Mouse (Mus musculus): Measurements from ENCODE around the gene N4bp2l1. TPM values are rescaled to one million over a fixed set of nuclear protein-coding genes. Genes with fewer than 3 reads are reported as not detected.
A peak's percentile ranks its signal among the peaks of the same experiment; 100 is the strongest.

Gene N4bp2l1
- polyA plus RNA-seq, 1 experiment, result 23.6 TPM

DNA sequence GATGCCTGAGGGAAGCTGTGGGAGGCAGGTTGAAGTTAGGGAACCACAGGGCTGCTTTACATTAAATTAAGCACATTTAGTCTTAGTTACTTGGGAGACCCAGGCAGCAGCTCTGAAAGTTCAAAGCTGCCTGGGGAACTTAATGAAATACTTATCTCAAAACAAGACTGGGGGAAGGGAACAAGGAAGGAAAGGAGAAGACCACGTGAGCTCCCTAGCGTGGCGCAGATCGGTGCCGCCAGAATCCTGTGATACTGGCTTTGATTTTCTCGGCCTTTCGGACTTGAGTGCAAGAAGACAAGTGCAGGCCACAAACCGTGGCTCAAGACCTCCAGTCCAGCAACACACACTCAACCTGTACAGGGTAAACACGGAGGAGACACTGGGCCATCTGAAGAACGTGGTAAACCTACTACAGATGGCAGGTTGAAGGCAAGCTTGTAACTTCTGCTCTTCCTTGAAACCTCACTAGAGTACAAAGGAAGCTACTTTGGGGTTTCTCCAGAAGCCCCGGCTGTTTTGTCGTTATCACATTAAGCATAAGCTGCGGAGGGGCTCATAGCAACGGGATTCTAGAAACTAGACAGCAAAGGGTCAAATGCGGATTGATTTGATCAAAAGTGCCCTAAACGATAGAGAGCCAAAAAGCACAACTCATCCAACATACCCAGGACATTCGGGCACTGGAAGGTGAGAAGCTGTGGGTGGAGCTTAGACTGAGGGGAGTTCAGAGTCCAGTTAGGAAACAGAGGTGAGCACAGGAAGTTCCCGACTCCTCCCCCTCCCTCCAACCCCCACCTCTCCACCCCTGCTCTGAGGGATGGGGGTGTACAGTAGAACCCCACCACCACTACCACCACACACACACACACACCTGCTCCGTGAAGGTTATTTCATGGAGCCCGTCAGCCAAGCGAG, 1.5 kb upstream of the N4bp2l1 start:
- DNase-seq (ENCODE audit: low spot score), result no peak

DNA sequence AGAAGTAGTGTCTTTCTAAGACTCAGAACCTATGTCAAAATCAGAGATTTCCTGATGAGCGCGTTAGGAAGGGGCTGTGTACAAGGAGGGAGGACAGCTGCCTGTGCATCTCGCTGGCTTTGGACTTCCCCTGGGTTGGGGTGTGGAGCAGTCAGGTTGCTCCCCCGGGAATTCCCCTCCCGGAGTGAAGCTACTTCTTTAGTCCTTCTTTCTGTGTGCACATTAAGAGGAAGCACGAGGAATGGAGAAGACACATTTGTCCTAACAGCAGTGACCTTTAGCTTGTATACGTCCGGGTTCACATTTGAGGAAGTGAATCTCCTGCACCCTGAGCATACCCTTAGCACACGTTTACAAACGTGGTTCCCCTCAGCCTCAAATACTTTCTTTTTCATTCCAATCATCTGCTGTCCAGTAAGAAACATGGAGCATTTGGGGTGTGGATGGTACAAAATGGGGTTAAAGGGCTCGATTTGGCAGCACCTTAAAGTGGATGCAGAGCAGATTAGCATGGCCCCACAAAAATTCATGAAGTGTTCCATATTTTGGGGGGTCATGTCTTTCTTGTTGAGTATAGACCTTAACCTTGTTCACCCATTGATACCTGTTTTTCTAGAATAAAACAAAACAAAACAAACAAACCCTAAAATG, 1.5 kb downstream of the N4bp2l1 start:
- no peak for DNase-seq (ENCODE audit: low spot score)

DNA sequence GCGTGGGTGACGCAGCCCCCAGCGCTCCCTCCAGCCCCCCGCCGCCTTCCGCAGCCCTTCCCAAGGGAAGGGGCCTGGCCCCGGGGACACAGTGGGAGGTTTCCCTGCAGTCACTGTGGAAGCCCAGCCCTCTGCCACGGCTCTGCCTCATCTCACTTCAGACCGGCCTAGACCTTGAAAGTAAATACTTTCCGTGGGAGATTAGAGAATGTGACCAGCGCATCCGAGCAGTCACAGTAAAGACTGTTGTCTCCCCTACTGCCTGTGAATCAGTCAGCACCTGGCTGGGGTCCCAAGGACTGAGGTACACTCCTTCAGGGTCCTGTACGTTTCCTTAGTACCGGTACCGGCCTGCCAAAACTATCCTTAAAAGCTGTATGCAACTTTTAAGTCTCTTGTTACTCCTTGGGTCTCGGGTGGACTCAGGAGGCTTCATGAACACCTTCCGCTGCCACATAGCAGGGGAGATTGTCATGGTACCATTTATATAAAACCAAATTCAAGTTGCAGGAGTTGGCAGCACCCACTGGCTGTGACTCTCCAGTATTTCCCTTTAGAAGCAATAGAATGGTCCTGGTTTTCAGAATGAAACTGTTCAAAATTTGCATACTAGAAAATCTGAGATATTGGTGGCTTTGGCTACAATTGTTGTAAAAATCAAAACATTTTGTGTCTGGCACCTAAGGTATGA, 2.2 kb downstream of the N4bp2l1 start:
- DNase-seq (ENCODE audit: low spot score), result no peak

DNA sequence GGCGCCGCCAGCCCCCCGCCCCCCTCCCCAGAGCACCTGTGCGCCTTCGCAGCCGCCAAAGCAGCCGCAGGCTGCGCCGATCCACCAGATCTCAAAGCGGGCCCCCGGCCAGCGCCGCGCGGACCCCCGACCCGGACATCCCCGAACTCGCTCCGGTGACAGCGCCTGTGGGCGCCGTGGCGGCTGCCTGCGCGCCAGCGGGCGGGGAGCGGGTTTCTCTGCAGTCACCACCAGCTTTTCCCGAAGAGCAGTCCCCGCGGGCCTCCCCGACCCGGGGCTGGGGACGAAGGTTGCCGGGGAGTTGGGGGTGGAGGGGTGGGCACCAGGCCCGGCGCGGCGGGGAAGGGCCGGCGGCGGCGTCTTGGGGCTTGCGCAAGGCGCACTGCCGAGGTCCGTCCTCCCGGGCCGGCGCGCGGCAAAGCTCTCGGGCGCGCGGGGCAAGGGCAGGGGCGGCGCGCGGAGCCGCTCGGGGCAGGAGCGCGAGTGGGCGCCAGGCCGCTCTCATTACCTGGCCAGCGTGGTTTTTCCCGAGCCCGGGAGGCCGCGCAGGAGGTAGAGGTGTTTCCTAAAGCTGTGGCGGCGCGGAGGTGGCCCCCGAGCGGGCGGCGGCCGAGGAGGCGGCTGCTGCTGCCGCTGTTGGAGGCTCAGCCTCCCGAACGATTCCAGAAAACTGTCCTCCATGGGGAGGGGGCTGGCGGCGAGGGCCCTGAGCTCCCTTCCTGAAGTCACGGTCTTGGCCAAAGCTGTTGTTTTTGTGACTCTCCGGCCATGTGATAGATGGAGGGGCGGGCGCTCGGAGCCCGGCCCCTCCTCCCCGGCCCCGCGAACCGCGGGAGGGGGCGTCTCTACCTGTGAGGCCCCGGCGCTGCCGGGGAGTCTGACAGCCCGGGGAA, 3.0 kb downstream of the N4bp2l1 start:
- peak; percentile 53 for DNase-seq (ENCODE audit: low spot score)

DNA sequence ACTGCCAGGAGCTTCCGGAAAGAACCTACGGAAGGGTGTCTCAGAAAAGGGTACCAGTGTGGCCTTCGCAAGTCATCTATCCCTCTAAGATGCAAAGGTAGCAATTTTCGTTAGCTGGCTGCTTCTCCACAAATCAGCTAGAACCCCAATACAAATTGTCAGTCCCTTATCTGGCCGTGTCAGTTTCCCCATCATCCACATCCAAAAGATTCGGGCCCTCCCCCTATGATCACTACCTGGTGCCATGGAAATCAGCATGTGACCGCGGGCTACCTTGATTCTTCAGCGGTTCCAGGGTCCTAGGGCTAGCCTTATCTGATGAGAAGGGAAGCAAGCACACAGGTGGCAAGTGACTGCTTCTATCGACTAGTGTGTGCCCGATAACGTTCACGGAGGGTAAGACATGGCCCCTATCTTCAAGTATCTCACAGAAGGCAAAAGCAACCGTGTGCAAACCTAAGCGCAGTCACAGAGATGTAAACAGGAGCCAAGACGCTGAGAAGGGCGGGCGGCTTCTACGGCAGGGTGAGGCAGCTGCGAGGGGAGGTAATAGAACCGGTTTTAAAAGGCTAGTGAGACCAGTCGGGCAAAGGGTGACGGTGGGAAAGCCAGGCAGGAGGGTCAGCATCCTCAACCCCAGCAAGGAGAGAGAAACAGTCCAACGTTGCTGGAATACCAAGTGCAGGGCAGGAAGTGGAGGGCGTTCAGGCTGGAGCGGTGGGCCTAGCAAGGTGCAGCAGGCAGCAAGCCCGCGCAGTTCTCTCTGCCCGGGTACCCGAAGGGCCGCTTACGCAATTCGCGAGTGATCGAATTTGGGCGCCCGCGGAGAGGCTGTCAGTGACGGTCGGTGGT, 3.9 kb downstream of the N4bp2l1 start:
- DNase-seq (ENCODE audit: low spot score), result peak; percentile 48

DNA sequence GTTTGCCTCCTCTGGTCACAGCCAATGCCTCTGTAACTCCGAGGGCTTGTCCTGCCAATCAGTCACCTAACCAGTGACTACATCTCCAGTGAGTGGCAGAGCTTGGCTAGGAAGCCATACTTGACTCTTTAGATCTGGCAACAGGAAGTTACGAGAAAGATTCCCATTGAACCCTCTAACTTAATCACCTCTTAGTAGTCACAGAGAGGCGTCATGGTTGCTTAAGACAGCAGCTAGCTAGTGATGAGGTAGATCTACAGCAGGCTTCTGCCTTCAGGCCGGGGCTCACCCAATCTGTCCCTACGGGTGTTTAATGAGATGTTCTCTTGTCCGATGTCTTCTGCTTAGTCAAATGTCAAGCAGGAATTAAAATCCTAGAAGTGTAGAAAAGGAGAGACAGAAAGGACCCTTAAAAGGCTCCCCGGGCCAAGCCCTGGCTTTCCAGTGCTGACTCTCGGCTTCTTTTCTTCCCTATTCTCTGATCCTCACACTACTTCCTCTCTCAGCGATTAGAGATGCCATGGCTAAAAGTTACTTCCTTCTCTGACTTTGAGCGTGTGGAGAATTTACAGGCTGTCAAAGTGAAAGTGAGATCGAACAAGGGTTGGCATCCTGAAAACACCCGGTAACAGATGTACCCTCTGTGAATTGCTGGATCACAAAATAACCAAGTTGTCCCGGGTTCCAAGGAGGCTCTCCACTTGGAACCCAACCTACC, 4.6 kb downstream of the N4bp2l1 start:
- DNase-seq (ENCODE audit: low spot score), result no peak

DNA sequence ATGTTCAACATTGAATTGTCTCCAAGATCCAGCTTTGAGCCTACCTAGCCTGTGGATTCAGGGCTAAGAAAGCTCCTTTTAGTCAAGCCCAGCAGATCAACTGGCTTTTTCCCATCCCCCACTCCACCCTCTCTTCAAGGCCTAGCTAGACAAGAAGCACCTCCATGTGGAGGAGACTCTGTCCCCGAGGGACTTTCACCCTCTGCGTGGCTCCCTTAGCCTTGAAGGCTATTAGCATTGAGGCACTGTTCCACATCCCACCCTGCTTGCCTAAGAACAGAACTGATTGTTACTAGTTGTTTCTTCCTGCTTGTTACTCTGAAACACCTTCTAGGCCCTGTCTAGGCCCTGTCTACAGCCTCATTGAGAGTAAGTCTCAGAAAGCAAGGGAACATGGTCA, 7.0 kb downstream of the N4bp2l1 start:
- DNase-seq (ENCODE audit: low spot score), result no peak

DNA sequence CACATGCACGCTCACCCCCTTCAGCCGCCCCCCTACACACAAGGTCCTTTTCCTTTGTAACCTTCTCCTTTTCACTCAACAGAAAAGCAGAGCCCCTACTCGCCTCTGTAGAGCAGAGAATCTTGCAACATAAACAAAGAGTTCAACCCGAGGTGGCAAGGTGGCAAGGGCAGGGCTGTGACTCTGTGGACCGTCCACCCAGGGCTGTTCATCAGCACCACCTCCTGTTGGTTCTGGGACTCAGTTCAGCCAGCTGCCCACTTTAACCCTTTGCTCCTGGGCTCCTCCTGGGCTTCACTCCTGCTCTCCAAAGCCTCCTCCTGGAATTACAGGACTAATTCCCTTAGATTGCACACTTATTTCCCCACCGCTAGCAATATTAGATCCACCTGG, 12.7 kb downstream of the N4bp2l1 start:
- no peak for DNase-seq (ENCODE audit: low spot score)

DNA sequence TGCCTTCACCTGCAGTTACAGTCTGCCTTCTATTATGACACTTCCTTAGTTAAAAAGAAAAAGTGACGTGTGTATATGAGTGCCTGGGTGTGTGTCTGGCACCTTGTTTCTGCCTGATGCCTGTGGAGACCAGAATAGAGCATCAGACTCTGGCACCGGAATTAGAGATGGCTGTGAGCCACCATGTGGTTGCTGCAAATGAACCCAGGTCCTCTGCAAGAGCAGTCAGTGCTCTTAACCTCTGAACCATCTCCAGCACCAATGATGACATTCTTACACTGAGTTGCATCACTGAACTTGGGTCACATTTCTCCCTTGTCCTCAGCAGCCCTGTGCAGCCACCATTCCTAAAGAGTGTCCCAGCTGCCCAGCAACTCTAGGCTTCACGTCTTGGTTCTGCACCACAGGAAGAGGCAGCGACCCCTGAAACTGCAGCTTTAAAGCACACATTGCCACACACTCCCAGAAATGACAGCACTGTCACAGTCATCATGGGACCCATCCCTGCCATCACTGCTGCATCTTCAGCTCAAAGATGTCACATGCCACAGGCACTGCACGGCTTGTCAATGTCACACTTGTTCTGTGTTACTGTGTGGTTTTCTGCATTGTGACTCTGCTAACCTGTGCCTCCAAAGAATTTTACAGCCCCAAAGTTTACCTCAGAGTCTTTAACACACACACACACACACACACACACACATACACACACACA, 13.2 kb downstream of the N4bp2l1 start:
- DNase-seq (ENCODE audit: low spot score), result no peak

DNA sequence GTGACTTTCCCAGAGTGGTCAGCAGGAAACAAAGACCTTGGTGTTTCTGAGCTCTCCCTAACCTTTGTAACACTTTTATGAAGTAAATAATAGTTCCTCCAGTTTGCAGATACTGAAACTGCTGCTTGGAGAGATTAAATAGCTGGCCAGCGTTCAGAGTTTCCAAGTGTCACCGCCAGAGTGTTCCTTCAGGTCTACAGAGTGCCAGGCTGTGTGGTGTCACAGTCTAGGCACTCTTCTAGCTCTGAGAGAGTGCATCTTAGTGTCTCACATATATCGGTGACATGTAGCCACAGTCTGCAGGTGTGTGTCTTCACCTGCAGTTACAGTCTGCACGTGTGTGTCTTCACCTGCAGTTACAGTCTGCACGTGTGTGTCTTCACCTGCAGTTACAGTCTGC, 13.8 kb downstream of the N4bp2l1 start:
- DNase-seq (ENCODE audit: low spot score), result no peak

DNA sequence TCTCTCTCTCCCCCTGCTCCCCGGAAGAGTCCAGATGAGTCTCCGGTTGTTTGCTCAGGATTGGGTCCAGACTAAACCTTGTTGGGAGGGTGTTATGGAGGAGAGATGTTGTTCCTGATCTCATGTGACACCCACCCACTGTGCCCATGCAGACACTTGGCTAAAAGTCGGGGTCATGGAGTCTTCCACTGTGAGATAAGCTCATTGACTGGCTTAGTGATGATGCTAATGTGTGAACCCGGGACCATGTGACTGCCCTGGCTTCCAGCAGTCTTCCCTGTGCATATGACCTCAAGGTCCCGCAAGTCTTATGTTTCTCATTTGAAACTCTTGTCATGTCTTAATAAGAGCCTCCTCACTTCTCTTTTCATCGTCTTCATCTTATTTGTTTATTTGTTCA, 15.8 kb downstream of the N4bp2l1 start:
- no peak for DNase-seq (ENCODE audit: low spot score)

DNA sequence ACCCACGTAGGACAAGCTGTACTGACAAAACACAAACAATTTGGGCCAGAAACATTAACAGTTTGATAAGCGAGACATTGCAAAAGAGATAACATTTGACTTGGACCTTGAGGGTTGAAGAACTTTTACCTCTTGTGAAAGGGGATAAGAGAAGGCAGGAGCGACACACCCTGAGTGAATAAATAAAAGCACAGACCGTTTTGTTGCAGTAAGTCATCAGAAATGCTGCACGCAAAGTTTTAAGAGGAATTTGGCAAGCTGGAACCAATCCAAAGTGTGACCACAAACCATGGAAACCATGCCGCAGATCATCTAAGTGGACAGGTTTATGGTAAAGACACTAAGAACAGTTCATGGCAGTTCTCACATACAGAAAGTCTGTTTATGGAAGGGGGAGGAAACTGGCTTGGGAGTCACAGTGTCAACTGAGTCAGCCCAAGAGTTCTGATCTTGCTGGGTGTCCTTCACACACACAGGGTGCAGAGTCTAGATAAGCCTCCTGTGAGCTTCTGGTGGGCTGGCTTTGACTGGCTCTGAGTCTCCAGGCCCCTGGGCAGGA, 18.3 kb downstream of the N4bp2l1 start:
- DNase-seq (ENCODE audit: low spot score), result no peak

DNA sequence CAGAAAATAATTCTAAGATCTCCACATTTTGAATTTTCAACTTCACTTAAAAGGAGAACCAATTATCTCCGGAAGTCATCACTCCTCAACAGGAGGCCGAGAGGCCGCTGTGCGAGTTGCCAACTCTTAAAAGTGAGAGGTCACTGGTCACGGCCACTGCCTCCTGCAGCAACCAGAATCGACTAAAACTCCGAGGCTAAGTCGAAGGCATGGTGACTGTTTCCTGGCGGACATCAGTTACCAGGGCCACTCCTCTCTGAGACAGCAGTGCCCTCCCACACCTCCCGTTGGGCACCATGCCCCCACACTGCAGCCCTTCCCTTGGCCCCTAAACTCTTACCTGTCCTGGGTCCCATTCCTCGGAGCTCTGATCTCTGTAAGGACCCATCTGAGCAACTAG, 20.2 kb downstream of the N4bp2l1 start:
- no peak for DNase-seq (ENCODE audit: low spot score)

DNA sequence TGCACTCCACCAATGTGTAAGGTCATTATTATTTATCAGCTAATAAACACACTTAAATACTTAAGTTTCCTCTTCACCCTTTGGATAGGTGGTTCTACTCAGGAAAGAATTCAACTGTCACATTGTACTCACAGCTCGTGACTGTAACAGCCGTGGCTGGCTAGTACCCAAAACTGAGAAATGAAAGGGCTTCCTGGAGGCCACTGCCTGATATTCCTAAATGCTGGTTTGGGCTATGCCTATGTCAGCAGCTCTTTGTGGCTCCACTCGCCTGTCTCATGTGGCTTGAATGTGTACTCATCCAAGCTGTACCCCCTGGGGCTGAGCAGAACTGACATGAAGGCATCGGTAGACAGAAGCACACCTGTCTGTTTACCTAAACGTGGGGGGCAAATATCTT, 22.1 kb downstream of the N4bp2l1 start:
- no peak for DNase-seq (ENCODE audit: low spot score)

DNA sequence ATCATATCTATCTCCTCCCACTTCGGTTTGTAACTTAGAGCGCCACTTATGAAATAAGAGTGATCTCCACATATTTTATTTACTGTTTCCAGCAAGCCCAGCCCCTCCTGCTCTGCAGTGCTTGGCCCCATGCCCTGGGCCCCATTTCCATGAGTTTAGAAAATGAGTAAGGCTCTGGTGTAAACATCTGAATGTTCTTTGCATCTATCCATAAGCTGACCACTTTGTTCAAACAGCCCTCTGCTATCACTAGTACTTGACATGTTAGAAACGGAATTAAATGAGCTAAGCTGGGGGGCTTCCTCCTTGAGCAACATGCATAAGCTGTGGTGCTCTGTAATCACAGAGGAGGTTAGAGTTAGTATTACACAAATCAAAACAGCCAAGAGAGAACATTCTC, 22.6 kb downstream of the N4bp2l1 start:
- DNase-seq (ENCODE audit: low spot score), result no peak

DNA sequence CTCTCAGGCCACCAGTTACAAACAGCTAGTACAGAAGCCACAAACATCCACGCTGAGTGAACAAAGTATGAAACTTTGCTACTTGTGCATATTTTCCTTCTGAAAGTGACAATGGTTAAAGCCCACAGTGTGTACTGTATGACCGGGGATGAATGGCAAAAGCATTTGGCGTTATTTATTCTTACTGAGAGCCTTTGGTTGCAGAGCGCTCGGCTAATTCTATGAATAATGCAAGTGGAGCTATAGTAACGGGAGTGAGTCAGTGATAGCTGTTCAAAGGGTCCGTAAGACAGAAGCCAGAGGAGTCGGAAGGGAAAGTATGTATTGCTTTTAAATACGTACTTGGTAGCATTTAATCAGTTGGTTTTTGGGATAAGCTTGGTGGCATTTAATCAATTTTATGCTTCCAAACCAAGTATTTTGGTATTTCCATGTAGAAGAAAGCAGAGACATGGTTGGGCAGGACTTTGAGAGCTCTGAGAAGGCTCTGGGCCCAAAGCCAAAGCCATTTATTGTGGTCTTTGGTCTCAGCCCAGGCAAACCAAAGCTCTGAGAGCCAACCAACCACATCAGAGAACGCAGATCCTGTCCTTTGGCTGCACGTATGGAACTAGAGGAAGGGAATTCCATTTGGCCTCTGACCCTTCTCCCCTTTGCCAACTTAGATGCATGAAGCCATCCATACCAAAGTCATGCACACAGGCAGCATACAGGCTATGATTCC, 26.3 kb downstream of the N4bp2l1 start:
- DNase-seq (ENCODE audit: low spot score), result no peak

DNA sequence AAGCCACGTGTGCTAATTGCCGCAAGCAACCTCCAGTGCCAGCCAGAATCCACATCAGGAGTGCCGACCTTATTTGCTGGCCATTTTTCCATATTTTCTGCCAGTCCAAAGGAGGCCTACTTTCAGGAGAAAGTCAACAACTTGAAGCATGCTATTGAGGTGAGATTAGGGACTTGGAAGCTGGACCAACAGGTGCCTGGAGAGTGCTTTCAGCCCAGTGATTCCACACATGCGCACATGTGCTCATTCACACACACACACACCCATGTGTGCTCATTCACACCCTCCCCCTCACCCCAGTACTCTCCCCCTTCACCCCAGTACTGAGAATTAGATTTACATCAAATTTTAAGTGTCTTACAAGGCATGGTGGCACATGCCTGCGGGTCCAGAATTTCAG, 30.0 kb downstream of the N4bp2l1 start:
- no peak for DNase-seq (ENCODE audit: low spot score)

DNA sequence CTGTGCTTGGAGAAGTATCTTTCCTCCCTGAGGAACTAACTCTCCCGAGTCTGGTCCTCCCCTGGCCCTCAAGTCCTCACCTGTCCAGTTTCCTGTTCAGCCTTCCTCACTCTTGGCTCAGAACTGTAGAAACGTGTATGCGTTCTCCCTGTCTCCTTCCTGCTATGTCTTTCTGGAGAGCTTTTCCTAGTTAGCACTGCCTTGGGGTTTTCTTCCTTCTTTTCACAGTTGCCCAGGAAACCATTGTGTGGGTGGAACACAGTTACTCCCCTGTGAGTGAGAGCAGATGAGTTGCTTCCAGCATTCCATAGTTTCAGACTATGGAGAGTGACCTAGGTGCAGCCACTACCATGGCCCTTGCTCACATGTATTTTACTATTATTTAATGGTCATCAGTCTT, 30.8 kb downstream of the N4bp2l1 start:
- DNase-seq (ENCODE audit: low spot score), result no peak
